Mouse (Mus musculus): Measurements from ENCODE around the gene Galc.
"Not testable (repeated sequence)": the region's sequence is repeated elsewhere in the genome, so short reads cannot be mapped to it uniquely, and the experiment has no call there.

Galc gene

DNA sequence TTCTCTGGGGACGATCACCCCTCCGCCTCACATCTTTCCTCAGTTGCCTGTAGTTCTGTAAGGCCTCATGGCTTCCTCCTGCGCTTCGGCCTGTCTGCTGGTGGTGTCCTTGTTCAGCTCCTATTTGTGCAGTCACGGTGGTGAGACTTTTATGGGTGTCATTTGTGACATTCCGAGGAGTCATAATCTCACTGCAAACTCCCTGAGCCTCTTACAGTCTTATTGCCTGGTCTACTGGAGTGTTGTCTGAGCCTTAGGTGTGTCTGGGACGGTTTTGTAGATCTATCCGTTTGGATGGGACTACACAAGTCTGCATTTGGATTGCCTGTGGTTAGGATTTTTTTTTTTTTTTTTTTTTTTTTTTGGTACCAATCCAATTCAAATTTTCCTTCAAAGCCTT is 8.9 kb downstream of the Galc start:
- no peak for DNase-seq

GRCm38 (mm10) chr12:98249671-98250070 is 9.6 kb downstream of the Galc start:
- no peak for DNase-seq

DNA sequence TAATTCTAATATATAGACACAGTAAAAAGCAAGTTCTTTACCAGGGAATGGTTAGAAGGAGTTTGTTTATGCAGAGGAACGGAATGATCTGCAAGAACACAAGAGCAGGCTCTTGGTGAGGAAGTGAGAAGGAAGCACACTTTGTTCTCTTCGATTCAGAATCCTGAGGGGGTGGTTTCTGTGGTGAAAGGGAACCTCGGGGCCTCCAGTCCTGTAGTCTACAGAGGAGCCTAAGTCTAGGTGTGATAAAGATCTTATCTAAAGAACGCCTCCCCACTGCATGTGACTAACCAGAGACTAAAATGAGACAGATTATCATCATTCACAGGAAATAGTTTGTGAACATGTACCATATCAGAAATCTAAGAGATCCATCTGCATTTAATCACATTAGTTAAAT is 12.4 kb downstream of the Galc start:
- DNase-seq = no peak

GRCm38 (mm10) chr12:98244865-98245264 is 14.4 kb downstream of the Galc start:
- no peak for DNase-seq

- no peak for DNase-seq
These were observed 15.1 kb downstream of the Galc start for GRCm38 (mm10) chr12:98244161-98244560.

- not testable (repeated sequence) for DNase-seq
These were observed 20.8 kb downstream of the Galc start for GRCm38 (mm10) chr12:98238478-98238877.

GRCm38 (mm10) chr12:98227037-98227436 is 32.2 kb downstream of the Galc start:
- no peak for DNase-seq

GRCm38 (mm10) chr12:98223286-98223685 is 36.0 kb downstream of the Galc start:
- no peak for DNase-seq

- DNase-seq = peak; percentile 58
These were observed 42.8 kb downstream of the Galc start for GRCm38 (mm10) chr12:98216432-98216831.

- DNase-seq = peak; percentile 20
These were observed 43.7 kb downstream of the Galc start for GRCm38 (mm10) chr12:98215512-98215911.

DNA sequence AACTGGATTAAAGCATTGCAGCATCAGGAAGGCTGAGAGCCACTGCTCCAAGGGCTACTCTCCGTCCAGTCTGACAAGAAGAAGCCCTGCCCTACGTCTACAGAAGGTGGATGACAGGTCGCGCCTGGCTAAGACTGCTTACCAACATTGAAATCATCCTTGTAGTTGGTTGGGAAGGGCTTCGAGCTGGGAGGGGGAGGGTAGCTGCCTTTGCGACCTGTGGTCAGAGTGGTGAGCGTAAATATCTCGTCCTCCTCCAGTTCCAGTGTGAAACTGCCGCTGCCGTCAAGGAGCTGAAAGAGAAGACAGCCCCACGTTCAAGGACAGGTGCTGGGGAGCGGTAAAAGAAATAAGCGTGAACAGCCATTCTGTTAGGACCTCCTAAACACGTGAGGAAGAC is 45.1 kb downstream of the Galc start:
- no peak for DNase-seq

- no peak for DNase-seq
These were observed 45.5 kb downstream of the Galc start for GRCm38 (mm10) chr12:98213791-98214190.

GRCm38 (mm10) chr12:98213332-98213731 is 45.9 kb downstream of the Galc start:
- no peak for DNase-seq

DNA sequence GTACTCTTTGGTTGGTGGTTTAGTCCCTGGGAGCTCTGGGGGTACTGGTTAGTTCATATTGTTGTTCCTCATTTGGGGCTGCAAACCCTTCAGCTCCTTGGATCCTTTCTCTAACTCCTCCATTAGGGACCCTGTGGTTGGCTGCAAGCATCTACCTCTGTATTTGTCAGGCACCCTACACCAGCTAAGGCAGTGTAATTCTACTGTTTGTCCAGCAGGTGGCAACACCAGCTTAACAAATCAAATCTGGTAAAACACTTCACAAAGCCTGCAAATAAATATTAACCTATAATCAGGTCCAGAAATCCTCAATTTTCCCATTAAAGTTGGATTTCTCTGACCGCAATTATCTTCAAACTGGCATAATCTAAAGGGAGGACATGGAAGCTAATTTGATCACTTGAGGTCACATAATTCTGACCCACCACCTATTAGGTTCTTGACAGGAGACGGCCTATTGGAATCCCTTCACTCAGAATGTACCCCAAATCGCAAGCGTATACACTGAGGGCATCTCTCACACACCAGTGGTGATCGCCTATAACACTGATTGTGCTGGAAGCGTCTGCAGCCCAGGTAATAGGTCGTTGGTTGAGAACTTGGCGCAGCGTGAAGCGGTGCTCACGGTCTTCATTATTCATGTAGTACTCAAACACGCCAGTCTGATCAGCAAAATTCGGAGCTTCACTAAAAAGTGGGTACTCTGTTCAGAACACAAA is 46.6 kb downstream of the Galc start:
- peak; percentile 64 for DNase-seq

- DNase-seq = no peak
These were observed 48.8 kb downstream of the Galc start for GRCm38 (mm10) chr12:98210495-98210894.

DNA sequence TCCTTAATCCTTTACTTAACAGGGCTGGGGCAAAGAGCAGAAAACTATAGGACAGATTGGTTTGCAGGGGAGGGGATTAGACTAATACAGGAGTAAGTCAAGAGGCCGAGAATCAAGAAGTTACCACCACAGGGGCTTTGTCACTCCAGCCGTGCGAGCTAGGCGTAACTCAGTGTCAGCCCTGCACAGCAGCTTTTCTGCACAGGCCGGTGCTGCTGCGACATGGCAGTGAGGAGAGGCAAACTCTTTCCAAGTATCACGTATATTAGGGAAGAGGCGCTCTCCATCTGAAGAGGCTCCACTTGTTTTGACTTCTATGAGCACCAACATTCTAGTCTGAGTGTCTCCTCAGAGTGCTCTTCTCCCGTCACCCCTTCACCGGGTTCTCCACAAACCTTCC is 51.2 kb downstream of the Galc start:
- DNase-seq = no peak

GRCm38 (mm10) chr12:98205450-98206051 is 53.7 kb downstream of the Galc start:
- no peak for DNase-seq

GRCm38 (mm10) chr12:98197401-98197800 is 61.9 kb downstream of the Galc start:
- DNase-seq = no peak

- DNase-seq = no peak
These were observed 69.1 kb downstream of the Galc start for GRCm38 (mm10) chr12:98190201-98190600.

GRCm38 (mm10) chr12:98189096-98189495 is 70.2 kb downstream of the Galc start:
- DNase-seq = no peak

- DNase-seq = no peak
These were observed 71.9 kb downstream of the Galc start for GRCm38 (mm10) chr12:98187186-98187899.

- DNase-seq = peak; percentile 82
These were observed 77.5 kb downstream of the Galc start for GRCm38 (mm10) chr12:98181729-98182128.

DNA sequence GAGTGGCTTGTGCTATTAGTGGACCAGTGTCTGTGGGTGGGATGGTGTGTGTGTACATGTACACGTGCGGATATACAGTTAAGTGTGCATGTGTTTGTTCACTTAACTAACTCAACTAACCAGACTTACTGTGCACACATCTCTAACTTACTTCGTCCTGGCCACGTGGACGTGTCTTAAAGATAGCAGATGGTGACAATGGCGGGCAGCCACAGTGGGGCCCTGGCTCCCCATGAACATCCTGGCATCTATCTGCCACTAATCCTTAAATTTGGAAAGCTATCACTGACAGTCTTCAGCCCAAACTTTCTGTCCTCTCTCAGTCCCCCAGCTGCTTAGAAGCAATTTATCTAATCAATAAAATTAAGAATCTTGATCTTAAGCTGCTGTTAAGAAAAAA is 78.5 kb downstream of the Galc start:
- no peak for DNase-seq

DNA sequence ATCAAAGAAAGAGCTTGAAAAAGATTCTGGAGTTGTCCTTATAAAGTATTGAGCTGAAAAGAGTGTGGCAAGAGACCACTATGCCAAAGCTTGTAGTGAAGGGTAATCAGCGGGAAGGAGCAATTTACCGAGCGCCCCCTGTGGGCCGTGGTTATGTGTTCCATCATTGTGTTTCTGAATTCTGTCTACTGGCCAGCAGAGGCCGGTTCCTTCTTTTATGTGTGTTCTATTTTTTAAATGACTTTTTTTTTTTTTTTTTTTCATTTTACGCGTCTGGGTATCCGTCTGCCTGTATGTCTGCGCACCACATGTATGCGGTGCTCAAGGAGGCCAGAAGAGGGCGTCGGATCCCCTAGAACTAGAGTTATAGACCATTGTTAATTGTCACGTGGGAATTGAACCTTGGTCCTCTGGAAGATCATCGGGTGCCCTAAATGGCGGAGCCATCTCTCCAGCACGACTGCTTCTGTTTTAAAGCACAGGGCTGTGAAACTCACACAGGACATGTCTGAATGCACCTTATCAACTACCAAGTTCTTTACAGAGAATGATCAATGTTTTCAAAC is 78.9 kb downstream of the Galc start:
- DNase-seq = no peak
